Mouse (Mus musculus) heart, adult 11 months (tissue): Measurements from ENCODE around the gene Ccdc57.
A peak's percentile ranks its signal among the peaks of the same experiment; 100 is the strongest.

Source experiments
- DNase-seq: peaks from one replicate; pipeline ENCODE4 v3.0.0; 2022

Ccdc57 gene

GRCm38 (mm10) chr11:120932564-120933398 is at the start of gene Ccdc57:
TSS of gene Ccdc57 (minus strand) at chr11:120932872.
- DNase-seq: peak; percentile 98

- no peak for DNase-seq
Measured at GRCm38 (mm10) chr11:120982459-120982858, 49.8 kb upstream of the Ccdc57 start.

GRCm38 (mm10) chr11:120981661-120982060 is 49.0 kb upstream of the Ccdc57 start:
- DNase-seq: no peak

GRCm38 (mm10) chr11:120980427-120981035 is 47.9 kb upstream of the Ccdc57 start:
- DNase-seq: peak; percentile 93

- DNase-seq: no peak
Measured at GRCm38 (mm10) chr11:120979711-120980426, 47.2 kb upstream of the Ccdc57 start.

GRCm38 (mm10) chr11:120973318-120973717 is 40.6 kb upstream of the Ccdc57 start:
- no peak for DNase-seq

- no peak for DNase-seq
Measured at GRCm38 (mm10) chr11:120971237-120971636, 38.6 kb upstream of the Ccdc57 start.

GRCm38 (mm10) chr11:120969742-120970141 is 37.1 kb upstream of the Ccdc57 start:
- no peak for DNase-seq

- no peak for DNase-seq
Measured at GRCm38 (mm10) chr11:120965587-120965986, 32.9 kb upstream of the Ccdc57 start.

- no peak for DNase-seq
Measured at GRCm38 (mm10) chr11:120964195-120965157, 31.8 kb upstream of the Ccdc57 start.

- no peak for DNase-seq
Measured at GRCm38 (mm10) chr11:120962909-120963308, 30.2 kb upstream of the Ccdc57 start.

- no peak for DNase-seq
Measured at GRCm38 (mm10) chr11:120962050-120962771, 29.5 kb upstream of the Ccdc57 start.

GRCm38 (mm10) chr11:120961594-120961993 is 28.9 kb upstream of the Ccdc57 start:
- no peak for DNase-seq

- DNase-seq: no peak
Measured at GRCm38 (mm10) chr11:120960248-120960647, 27.6 kb upstream of the Ccdc57 start.

GRCm38 (mm10) chr11:120959564-120959963 is 26.9 kb upstream of the Ccdc57 start:
- DNase-seq: no peak

- DNase-seq: peak; percentile 91
Measured at GRCm38 (mm10) chr11:120959066-120959465, 26.4 kb upstream of the Ccdc57 start.

- peak; percentile 95 for DNase-seq
Measured at GRCm38 (mm10) chr11:120957731-120958257, 25.1 kb upstream of the Ccdc57 start.

GRCm38 (mm10) chr11:120957052-120957451 is 24.4 kb upstream of the Ccdc57 start:
- DNase-seq: peak; percentile 89

GRCm38 (mm10) chr11:120955701-120956100 is 23.0 kb upstream of the Ccdc57 start:
- DNase-seq: peak; percentile 90

GRCm38 (mm10) chr11:120954936-120955335 is 22.3 kb upstream of the Ccdc57 start:
- no peak for DNase-seq
